Mouse (Mus musculus) megakaryocyte, adult 5-6 weeks (primary cell): Measurements from ENCODE around the gene Cog2. TPM values are rescaled to one million over a fixed set of nuclear protein-coding genes. Genes with fewer than 3 reads are reported as not detected.

Experiments used
- ATAC-seq: 2 replicates; pipeline ENCODE4 v1.8.0; 2016; ENCODE audit warnings: mild to moderate bottlenecking, inconsistent platforms; ENCODE audit not compliant: poor library complexity, severe bottlenecking
- total RNA-seq, 2 experiments: library from RNA; stranded (forward) in 1 of 2; stranded (reverse) in 1 of 2; fragments of 153-499, 151-499 nt in 1 of 2; fragments of 221-1000, 200-1000 nt in 1 of 2; gene quantifications; 2 replicates each; pipeline versions ENCODE4 v1.2.3 to v1.2.4; 2015 to 2017

The Cog2 gene
- total RNA-seq, 2 experiments from 2014 or later: 14.4 to 21.7 TPM

DNA sequence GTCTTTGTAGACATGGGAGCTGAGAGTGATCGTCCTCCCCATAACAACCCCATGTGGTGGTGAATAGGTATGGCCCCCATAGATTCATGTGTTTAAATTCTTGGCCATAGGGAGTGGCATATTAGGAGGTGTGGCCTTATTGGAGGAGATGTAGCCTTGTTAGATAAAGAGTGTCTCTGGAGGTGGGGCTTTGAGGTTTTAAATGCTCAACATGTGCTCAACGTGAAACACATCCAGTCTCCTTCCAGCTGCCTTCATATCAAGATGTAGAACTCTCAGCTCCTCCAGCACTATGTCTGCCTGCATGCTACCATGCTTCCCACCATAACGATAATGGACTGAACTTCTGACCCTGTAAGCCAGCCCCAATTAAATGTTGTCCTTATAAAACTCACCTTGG, 4.5 kb upstream of the Cog2 start:
- ATAC-seq: no peak

DNA sequence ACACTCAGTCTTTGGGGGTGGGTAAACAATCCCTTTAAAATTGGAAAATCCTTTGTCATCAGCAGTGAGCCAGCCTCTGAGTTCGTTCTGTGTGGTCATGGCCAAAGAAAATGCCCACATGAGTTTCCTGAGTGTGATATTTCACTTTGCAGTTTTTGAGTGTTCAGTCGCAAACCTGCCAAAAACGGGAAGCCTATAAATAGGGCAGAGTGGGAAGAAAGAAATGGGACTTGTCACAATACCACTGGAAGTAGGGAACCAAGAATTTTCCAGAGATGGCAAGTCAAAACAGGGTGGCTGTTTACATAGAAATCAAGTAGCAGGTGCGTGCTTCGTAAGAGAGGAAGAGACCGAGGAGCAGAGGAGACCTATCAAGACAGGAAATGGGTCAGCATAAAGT, 4.0 kb upstream of the Cog2 start:
- no peak for ATAC-seq

DNA sequence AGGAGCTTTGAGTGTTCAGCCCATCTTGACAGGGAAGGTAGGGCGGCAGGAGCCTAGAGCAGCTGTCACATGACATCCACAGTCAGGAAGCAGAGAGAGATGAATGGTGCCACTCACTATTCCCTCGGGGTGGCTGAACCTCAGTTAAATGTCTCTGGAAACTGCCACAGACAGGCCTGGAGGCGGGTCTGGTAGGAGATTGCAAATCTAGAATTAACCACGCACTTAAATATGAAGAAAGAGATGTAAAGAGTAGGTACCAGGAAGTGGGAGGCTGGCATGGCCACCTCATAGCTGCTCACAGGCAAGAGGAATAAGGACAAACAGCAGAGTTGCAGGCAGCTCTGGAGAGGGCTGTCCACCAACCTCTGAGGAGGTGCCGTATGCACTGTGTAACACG, 3.4 kb upstream of the Cog2 start:
- ATAC-seq: no peak

DNA sequence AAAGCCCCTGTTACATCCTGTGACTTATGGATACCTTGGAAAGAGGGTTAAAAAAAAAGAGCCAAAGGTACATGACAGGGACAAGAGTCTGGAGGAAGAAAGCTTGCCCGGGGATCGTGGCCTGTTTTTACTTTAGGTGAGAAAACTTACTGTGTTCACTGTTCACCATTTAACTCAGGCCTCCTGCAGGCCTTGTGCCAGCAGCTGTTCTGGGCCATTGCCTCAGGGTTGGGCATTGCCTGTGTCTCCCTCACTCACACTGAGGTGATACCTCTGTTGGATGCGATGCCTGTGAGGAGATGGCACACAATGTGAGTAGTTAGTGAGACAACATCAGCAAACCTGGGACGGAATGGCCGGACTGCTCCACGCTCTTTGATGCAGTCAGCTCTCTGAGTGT, 1.4 kb downstream of the Cog2 start:
- no peak for ATAC-seq

DNA sequence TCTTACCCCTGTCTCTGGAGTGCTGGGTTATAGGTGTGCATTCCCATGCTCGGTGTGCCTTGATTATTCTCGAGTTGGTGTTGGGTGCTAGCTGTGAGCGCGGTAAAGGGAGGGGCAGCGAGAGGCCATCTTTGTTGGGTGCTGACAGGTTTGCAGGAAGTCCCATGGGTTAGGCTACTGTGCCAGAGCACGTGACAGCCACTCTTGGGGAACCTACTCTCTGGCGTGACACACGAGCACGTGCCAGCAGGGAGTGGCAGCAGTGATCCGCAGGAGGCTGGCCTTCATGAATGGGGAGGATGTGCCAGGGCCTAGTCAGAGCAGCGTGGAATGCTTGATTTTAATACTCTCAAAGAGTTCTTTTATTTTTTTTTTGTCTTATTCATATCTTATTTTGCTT, 5.7 kb downstream of the Cog2 start:
- ATAC-seq: no peak

DNA sequence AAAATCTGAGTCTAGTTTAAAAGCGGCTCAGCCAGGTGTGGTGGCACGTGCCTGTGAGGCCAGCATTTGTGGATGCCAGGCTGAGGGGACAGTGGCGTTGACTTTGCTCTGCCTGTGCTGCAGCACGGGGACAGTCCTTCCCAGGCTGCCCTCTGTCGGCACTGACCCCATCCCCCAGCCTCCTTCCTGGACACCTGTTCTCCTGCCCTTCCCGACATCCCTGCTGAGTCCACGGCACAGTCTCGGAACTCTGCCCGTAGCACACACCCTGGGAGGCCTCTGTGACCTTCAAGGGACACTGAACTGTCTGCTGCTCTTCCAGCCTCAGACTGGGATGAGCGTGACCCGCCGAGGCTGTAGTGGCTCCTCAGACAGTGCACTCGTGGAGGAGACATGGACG, 9.5 kb downstream of the Cog2 start:
- no peak for ATAC-seq

DNA sequence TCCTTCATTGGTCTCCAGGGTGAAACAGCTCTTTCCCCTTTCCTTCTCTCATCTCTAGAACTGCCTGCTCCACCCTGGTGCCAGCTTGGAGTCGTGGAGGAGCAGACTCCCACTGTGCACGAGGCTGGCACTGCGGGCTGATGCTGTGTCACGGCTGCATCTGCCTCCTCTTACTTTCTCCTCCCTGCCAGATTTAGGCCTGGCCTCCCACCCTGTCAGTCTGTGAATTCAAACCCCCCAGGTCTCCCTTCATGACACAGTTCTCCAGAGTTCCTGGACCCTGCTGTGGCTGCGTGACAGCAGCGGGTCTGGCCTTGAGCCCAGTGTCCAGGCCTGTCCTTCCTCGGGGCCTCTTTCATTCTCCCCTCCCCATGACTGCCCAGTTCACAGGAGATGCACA, 10.0 kb downstream of the Cog2 start:
- ATAC-seq: no peak

DNA sequence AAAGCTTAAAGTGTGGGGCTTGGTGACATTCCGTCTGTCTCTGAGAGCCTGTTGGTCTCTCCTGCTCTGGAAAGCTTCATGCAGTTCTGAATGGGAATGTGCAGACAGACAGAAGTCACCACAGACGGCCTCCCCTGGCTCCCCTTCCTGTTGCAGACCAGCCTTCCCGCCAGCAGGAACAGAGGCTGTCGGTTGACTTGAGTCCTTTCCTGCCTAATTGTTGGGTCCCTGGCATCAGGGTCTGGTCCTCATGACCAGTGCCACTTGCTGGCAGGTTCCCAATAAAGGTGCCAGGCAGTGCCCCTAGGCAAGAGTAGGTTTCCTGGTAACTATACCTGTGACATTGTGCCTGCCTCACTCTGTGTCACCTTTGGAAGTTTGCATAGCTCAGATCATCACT, 10.4 kb downstream of the Cog2 start:
- no peak for ATAC-seq

DNA sequence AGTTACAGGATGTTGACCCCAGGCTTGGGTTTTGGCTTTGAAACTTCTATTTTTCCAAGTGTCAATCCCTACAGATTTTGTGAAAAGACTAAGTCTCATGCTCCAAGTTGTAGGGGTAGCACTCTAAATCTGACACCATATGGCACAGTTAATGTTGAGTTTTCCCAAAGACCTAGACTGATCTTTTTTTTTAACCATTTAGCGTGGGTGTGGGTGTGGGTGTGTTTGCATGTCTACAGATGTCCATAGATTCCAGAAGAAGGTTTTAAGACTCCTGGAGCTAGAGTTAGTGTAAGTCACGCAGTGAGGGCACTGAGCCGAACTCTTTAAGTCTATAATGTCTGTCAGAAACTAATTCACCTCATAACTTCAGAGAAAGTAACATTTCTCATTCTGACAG, 12.1 kb downstream of the Cog2 start:
- no peak for ATAC-seq

DNA sequence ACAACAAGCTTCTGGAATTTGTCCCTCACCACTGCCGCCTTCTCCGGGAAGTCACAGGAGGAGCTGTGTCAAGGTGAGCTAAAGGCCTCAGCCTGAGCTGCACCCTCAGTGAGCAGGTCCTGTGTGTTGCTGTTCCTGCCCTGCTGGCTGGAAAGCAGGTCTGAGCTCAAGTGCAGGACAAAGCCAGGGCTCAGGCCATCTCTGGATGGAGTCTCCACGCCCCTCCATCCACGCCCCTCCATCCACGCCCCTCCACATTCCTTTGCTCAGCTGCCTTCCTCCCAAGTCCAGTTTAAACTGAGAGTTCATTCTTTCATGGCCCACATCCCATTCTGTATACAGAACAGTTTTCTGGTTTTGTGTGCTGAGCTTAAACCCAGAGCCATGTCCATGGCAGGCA, 14.9 kb downstream of the Cog2 start:
- no peak for ATAC-seq

DNA sequence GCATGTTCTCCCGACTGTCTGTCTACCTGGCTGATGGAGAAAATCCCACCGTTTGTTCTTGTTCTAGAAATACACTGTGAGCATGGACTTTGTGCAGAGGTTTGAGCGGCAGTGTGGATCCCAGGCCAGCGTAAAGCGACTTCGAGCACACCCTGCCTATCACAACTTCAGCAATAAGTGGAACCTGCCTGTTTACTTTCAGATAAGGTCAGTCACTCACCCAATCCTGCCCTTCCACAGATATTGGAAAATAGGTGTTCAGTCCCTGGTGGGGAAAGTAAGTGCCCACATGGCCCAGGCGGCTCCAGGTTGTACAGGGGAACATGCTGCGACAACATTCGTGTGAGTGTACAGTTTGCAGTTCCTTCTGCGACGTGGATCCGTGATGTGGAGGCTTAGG, 20.3 kb downstream of the Cog2 start:
- no peak for ATAC-seq

DNA sequence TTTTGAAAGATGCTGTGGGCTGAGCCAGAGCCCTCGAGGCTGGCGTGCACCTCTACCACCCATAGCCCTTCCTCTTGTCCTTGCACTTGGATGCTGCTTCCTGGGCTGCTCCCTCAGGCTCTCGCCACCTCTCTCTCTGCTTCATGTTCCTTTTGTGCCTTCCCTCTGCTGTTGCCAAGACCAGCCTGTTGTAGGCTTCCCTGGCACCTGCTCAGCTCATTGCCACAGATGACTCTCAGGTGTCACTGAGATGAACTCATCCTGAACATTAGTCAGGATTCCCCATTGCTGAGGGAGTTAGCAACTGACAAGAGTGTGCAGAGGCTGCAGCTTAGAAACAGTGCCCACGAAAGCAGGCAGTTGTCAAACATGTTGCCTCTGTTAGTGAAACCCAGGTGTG, 21.4 kb downstream of the Cog2 start:
- ATAC-seq: no peak

DNA sequence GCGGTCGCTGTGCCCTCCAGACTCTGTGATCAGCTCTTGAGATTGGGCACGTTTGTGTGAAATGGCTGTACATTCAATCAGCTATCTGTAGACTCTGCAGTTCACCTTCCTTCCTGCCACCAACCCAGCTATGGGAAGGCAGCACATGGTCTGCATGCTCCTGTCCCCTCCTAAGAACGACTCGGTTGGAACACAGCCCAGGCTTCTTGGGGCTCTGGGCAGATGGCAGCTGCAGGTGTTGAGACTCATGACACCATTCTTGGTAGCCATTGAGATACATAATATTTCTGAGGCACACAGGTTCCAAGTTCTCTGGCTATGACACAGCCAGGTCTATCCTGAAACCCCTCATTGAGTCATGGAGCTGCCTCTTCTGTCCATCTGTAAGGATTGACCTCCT, 22.7 kb downstream of the Cog2 start:
- ATAC-seq: no peak

DNA sequence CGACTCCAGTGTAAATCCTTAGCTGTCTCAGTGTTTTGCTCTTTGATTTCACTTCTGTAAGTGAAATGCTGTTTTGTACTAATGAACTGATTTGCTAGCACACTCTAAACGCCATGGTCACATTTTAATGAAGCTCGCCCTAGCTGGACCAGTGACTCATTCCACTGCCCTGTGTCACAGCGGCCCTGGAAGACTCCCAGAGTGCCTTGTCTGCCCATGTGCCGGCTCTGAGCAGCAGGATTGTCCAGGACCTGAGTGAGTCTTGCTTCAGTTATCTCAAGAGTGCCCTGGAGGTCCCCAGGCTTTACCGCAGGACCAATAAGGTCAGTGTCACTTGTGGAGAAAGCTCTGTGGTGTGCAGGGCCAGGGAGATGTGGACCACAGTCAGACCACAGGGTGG, 25.8 kb downstream of the Cog2 start:
- ATAC-seq: no peak

DNA sequence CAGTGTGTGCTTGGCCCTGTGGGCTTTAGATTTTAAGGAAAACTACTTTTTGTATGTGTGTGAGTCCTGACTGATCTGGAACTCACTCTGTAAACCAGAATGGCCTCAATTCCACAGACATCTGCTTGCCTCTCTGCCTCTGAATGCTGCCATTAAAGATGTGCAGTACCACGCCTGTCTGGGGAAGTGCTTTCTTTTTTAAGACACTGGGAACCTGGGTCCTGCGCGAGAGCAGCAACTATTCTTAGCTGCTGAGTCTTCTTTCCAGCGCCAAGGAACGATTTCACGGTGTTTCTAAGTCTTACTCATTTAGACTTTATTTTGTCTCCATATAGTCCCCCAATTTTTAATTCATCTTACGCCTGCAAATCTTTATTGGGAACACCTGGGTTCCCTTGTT, 26.2 kb downstream of the Cog2 start:
- no peak for ATAC-seq

DNA sequence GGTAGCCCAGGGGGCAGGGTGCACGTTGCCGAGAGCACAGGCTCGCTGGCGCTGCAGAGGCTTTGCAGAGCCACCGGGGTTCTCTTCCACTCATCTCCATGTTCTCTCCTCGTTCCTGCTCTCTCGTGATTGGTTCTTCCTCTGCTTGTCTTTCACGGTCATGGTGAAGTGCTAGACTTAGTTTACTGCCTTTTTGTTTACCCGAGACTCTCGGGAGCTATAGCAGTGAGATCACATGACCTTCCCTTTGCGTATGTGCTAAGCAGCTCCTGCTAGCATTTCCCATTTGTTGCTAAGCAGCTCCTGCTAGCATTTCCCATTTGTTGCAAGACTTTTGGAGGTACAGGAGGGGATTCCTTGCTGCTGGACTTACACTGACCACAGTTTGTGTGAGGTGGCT, 26.7 kb downstream of the Cog2 start:
- ATAC-seq: no peak

DNA sequence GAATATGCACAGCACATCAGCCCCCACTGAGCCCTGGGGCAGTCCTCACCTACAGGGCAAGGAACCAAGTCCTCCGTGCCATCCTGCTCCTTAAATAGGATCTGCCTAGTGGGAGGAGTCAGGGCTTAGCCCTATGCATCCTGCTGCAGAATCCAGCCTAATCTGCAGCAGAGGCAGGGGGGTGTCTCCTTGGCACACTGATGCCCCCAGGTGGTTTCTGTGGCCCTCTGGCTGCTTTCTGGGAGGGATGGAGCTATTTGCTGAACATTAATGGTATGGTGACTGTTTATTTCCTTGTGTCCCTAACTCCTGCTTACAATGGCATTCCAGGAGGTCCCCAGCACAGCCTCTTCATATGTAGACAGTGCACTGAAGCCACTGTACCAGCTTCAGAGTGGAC, 27.6 kb downstream of the Cog2 start:
- no peak for ATAC-seq

DNA sequence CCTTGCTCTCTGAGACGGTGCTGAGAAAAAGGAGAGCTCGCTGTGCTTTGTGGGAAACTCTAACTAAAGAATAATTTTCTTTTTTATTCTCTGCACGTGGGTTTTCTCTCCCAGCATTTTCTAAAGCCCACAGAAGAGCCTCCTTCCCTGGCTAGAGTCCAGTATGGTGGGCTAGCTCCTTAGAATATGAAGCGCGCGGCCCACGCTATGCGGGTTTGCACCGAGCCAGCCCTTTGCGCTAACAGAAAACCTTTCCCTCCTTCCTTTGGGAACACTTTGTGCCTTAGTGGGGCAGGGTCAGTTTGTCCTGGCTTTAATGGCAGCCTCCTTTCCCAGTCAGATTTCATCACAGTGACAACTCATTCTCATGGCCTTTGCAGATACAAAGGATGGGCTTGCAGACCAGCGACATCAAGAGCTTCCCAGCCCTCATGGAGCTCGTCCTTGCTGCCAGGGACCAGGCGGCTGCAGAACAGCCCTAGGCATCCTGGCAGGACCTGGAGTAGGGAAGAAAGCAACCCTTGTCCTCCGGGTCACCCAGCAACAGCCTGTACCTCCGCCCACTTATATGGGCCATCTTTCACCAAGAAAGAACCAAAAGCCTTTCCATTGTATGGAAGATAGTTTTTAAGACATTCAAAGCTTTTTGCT, 30.6 kb downstream of the Cog2 start:
- no peak for ATAC-seq

DNA sequence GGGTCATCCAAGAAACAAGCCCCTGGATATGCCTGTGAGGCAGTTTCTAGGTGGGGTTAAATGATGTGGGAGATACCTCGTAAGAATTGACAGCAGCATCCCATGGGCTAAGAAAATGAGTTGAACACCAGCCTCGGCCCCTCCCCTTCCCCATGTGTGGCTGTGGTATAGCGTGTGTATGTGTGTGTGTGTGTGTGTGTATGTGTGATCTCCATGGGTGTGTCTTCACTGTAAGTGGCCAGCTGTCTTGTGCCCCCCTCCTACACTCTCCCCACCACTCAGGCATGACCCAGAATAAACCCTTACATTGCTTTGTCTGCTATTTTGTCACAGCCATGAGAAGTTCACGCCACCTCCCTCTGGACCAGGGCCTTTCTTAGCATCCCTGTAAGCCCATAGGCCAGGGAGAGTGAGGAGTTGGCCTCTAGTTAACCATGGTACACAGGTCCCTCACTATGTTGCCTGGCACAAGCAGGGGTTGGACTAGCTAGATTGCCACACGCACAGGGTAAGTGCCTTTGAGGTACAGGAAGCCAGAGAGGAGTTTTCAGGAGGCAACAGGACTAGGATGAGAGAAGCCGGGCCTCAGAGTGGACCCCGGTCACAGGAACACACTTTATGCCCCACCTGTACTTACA, 34.7 kb downstream of the Cog2 start:
- no peak for ATAC-seq

DNA sequence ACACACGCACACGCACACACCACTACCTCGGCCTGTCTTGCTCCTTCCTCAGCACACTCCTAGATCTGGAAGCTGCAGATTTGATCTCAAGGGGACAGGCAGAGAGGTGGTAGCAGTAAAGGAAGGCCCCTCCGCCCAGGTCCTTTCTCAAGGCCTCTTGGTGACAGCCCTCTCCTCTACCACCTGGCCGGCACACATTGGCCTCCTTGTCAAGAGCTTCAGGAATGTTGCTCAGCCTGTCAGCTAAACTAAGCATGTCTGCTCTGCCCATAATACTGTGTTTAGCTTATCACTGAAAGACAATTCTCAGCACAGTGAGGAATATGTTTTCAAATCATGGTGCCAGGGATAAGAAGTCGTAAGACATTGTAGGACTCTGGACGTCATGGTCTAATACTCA, 35.6 kb downstream of the Cog2 start:
- ATAC-seq: no peak

DNA sequence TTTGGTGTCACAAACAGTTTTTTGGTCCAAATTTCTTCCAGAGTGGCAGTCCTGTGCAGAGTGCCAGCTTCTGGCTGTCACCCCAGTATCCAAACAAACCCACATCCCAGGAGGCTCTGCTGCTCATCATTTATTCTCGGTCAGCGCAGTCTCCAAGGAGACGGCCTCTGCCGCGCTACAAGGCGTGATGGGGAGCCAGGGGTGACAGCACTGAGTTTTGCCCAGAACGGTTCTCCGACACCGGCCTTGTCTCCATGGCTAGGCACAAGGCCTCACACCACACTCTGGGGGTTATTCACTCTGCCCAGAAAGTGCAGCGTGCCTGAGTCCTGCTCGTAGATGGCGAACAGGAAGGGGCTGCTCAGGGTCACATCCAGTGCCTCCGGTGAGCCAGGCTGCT, 36.1 kb downstream of the Cog2 start:
- ATAC-seq: no peak

DNA sequence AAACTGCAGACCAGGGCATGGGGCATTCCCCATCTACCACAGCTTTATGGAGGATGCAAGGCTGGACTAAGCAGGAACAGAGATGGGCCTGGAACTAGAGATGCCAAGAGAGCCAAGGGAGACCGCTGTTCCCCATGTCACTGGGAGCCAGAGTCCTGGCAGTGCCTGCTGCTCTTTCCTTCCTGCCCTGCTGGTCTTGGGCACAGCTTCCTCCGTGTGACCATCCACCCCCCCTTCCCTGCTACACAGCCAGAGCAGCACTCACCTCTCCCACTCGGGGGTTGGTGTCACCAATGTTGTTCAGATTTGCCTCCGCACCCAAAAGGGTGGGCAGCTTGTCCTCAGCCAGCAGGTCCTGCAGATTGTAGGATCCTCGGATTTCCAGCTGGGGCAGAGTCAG, 36.9 kb downstream of the Cog2 start:
- no peak for ATAC-seq

DNA sequence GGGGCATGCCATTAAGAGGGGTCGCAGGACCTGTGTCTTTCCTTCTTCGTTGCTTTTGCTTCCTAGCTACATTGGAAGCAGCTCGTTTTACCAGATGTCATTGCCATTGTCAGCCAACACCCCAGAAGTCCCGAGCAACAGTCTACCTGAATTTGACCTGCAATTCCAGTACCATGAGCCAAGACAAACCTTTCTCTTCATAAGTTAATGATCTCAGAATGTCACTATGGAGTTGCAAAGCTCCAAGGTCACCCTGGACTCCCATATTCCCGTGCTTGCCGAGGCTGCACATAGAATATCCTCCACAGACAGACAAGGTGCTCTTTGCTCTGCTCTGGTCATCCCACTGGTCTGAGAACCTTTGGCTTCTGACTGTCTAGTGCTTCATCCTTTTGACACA, 46.6 kb downstream of the Cog2 start:
- no peak for ATAC-seq
